Mouse (Mus musculus): ENCODE results near the gene Trim54. TPM values are rescaled to one million over a fixed set of nuclear protein-coding genes. Genes with fewer than 3 reads are reported as not detected.
A peak's percentile ranks its signal among the peaks of the same experiment; 100 is the strongest.

Trim54 gene
- polyA plus RNA-seq (2015; fragmentation: Nextera tagmentation; extraction: Ambion mirVana), result not detected in 2 replicates

GRCm38 (mm10) chr5:31116354-31116753, at the start of gene Trim54:
TSS of gene Trim54 (plus strand) at chr5:31116712.
- H3K9me3 ChIP-seq (ENCODE audit: control insufficient read depth, low read length), result no peaks in the 10 kb centered on the region
- H3K4me3 ChIP-seq (replicated peaks; ENCODE audit: low read length), result no peak within 1 kb of the TSS
- ATAC-seq, result no peak
- 48% methylated on average over 3 of the region's 3 CpGs for WGBS
- H3K27me3 ChIP-seq (replicated peaks; ENCODE audit: control insufficient read depth, insufficient read depth, low read length), result no peaks in the 10 kb centered on the region
- no peak within 1 kb of the TSS for H3K9ac ChIP-seq (replicated peaks; ENCODE audit: low read depth, low read length)
- no peaks in the 10 kb centered on the region for H3K36me3 ChIP-seq (ENCODE audit: control insufficient read depth, insufficient read depth)
- no peak within 1 kb of the TSS for H3K4me2 ChIP-seq (ENCODE audit: low read length)
- no peak within 1 kb of the TSS for H3K27ac ChIP-seq (ENCODE audit: low read length)
- no peaks in the 10 kb centered on the region for H3K4me1 ChIP-seq (replicated peaks; ENCODE audit: control insufficient read depth, insufficient read depth, low read length)

GRCm38 (mm10) chr5:31069810-31070209, 46.7 kb upstream of the Trim54 start:
- H3K27me3 ChIP-seq (replicated peaks; ENCODE audit: control insufficient read depth, insufficient read depth, low read length), result no peaks in the 10 kb centered on the region
- 99% methylated on average over 3 of the region's 3 CpGs for WGBS
- H3K36me3 ChIP-seq (ENCODE audit: control insufficient read depth, insufficient read depth), result peaks cover 35% of the 10 kb centered on the region
- ATAC-seq, result no peak
- no peak overlapping the region for H3K9ac ChIP-seq (replicated peaks; ENCODE audit: low read depth, low read length)
- H3K4me1 ChIP-seq (replicated peaks; ENCODE audit: control insufficient read depth, insufficient read depth, low read length), result no peaks in the 10 kb centered on the region
- H3K4me3 ChIP-seq (replicated peaks; ENCODE audit: low read length), result no peak overlapping the region
- H3K4me2 ChIP-seq (ENCODE audit: low read length), result no peak overlapping the region
- H3K27ac ChIP-seq (ENCODE audit: low read length), result no peak overlapping the region
- H3K9me3 ChIP-seq (ENCODE audit: control insufficient read depth, low read length), result no peaks in the 10 kb centered on the region

- Histone ChIP-seq H3K27me3 (replicated peaks; ENCODE audit: control insufficient read depth, insufficient read depth, low read length) (no peaks in the 10 kb centered on the region), H3K4me3 (replicated peaks; ENCODE audit: low read length) (no peak overlapping the region), H3K4me1 (replicated peaks; ENCODE audit: control insufficient read depth, insufficient read depth, low read length) (no peaks in the 10 kb centered on the region), H3K4me2 (ENCODE audit: low read length) (no peak overlapping the region), H3K27ac (ENCODE audit: low read length) (no peak overlapping the region), H3K9ac (replicated peaks; ENCODE audit: low read depth, low read length) (no peak overlapping the region), H3K36me3 (ENCODE audit: control insufficient read depth, insufficient read depth) (peaks cover 37% of the 10 kb centered on the region), H3K9me3 (ENCODE audit: control insufficient read depth, low read length) (no peaks in the 10 kb centered on the region)
- WGBS, result 92% methylated on average over 2 of the region's 2 CpGs
- ATAC-seq, result no peak
These were observed 45.5 kb upstream of the Trim54 start for GRCm38 (mm10) chr5:31071059-31071458.

- H3K27me3 ChIP-seq (replicated peaks; ENCODE audit: control insufficient read depth, insufficient read depth, low read length), result no peaks in the 10 kb centered on the region
- 95% methylated on average over 11 of the region's 11 CpGs for WGBS
- H3K4me3 ChIP-seq (replicated peaks; ENCODE audit: low read length), result no peak overlapping the region
- H3K9me3 ChIP-seq (ENCODE audit: control insufficient read depth, low read length), result no peaks in the 10 kb centered on the region
- no peak overlapping the region for H3K4me2 ChIP-seq (ENCODE audit: low read length)
- no peak for ATAC-seq
- H3K27ac ChIP-seq (ENCODE audit: low read length), result no peak overlapping the region
- H3K4me1 ChIP-seq (replicated peaks; ENCODE audit: control insufficient read depth, insufficient read depth, low read length), result no peaks in the 10 kb centered on the region
- H3K9ac ChIP-seq (replicated peaks; ENCODE audit: low read depth, low read length), result no peak overlapping the region
- H3K36me3 ChIP-seq (ENCODE audit: control insufficient read depth, insufficient read depth), result peaks cover 37% of the 10 kb centered on the region
These were observed 44.7 kb upstream of the Trim54 start for GRCm38 (mm10) chr5:31071821-31072220.

- WGBS, result 95% methylated on average over 12 of the region's 12 CpGs
These were observed 43.3 kb upstream of the Trim54 start for GRCm38 (mm10) chr5:31073176-31073575.

GRCm38 (mm10) chr5:31076346-31076745, 40.2 kb upstream of the Trim54 start:
- no peak overlapping the region for H3K9ac ChIP-seq (replicated peaks; ENCODE audit: low read depth, low read length)
- WGBS, result 91% methylated on average over 13 of the region's 13 CpGs
- H3K27ac ChIP-seq (ENCODE audit: low read length), result no peak overlapping the region
- no peak overlapping the region for H3K4me3 ChIP-seq (replicated peaks; ENCODE audit: low read length)
- no peaks in the 10 kb centered on the region for H3K9me3 ChIP-seq (ENCODE audit: control insufficient read depth, low read length)
- H3K36me3 ChIP-seq (ENCODE audit: control insufficient read depth, insufficient read depth), result peaks cover 25% of the 10 kb centered on the region
- no peaks in the 10 kb centered on the region for H3K27me3 ChIP-seq (replicated peaks; ENCODE audit: control insufficient read depth, insufficient read depth, low read length)
- peaks cover 10% of the 10 kb centered on the region for H3K4me1 ChIP-seq (replicated peaks; ENCODE audit: control insufficient read depth, insufficient read depth, low read length)
- no peak overlapping the region for H3K4me2 ChIP-seq (ENCODE audit: low read length)
- no peak for ATAC-seq

More at GRCm38 (mm10) chr5:31073176-31073575, 43.3 kb upstream of the Trim54 start:
- no peaks in the 10 kb centered on the region for H3K4me1 ChIP-seq (replicated peaks; ENCODE audit: control insufficient read depth, insufficient read depth, low read length)
- no peak for ATAC-seq
- no peaks in the 10 kb centered on the region for H3K27me3 ChIP-seq (replicated peaks; ENCODE audit: control insufficient read depth, insufficient read depth, low read length)
- H3K27ac ChIP-seq (ENCODE audit: low read length), result no peak overlapping the region
- no peaks in the 10 kb centered on the region for H3K9me3 ChIP-seq (ENCODE audit: control insufficient read depth, low read length)
- no peak overlapping the region for H3K4me3 ChIP-seq (replicated peaks; ENCODE audit: low read length)
- H3K9ac ChIP-seq (replicated peaks; ENCODE audit: low read depth, low read length), result no peak overlapping the region
- no peak overlapping the region for H3K4me2 ChIP-seq (ENCODE audit: low read length)
- H3K36me3 ChIP-seq (ENCODE audit: control insufficient read depth, insufficient read depth), result peaks cover 34% of the 10 kb centered on the region

GRCm38 (mm10) chr5:31080059-31080794, 36.3 kb upstream of the Trim54 start:
- 0 out of 2 replicates have a peak overlapping the region, but pooled peaks have one; percentile 24 for H3K27ac ChIP-seq (ENCODE audit: low read length)
- ATAC-seq, result no peak
- no peaks in the 10 kb centered on the region for H3K27me3 ChIP-seq (replicated peaks; ENCODE audit: control insufficient read depth, insufficient read depth, low read length)
- no peak overlapping the region for H3K4me3 ChIP-seq (replicated peaks; ENCODE audit: low read length)
- H3K36me3 ChIP-seq (ENCODE audit: control insufficient read depth, insufficient read depth), result peaks cover 8% of the 10 kb centered on the region
- no peak overlapping the region for H3K4me2 ChIP-seq (ENCODE audit: low read length)
- H3K9me3 ChIP-seq (ENCODE audit: control insufficient read depth, low read length), result no peaks in the 10 kb centered on the region
- no peak overlapping the region for H3K9ac ChIP-seq (replicated peaks; ENCODE audit: low read depth, low read length)
- 76% methylated on average over 13 of the region's 13 CpGs for WGBS
- peaks cover 10% of the 10 kb centered on the region for H3K4me1 ChIP-seq (replicated peaks; ENCODE audit: control insufficient read depth, insufficient read depth, low read length)

- 82% methylated on average over 3 of the region's 3 CpGs for WGBS
- Histone ChIP-seq H3K9ac (replicated peaks; ENCODE audit: low read depth, low read length) (no peak overlapping the region), H3K4me1 (replicated peaks; ENCODE audit: control insufficient read depth, insufficient read depth, low read length) (peaks cover 10% of the 10 kb centered on the region), H3K27ac (ENCODE audit: low read length) (no peak overlapping the region), H3K9me3 (ENCODE audit: control insufficient read depth, low read length) (no peaks in the 10 kb centered on the region), H3K4me3 (replicated peaks; ENCODE audit: low read length) (no peak overlapping the region), H3K36me3 (ENCODE audit: control insufficient read depth, insufficient read depth) (peaks cover 8% of the 10 kb centered on the region), H3K4me2 (ENCODE audit: low read length) (no peak overlapping the region), H3K27me3 (replicated peaks; ENCODE audit: control insufficient read depth, insufficient read depth, low read length) (no peaks in the 10 kb centered on the region)
- no peak for ATAC-seq
These were observed 35.7 kb upstream of the Trim54 start for GRCm38 (mm10) chr5:31080795-31081164.

GRCm38 (mm10) chr5:31081386-31081785, 35.1 kb upstream of the Trim54 start:
- WGBS, result 74% methylated on average over 3 of the region's 3 CpGs
- peaks cover 4% of the 10 kb centered on the region for H3K36me3 ChIP-seq (ENCODE audit: control insufficient read depth, insufficient read depth)
- no peak for ATAC-seq
- no peak overlapping the region for H3K4me2 ChIP-seq (ENCODE audit: low read length)
- H3K27ac ChIP-seq (ENCODE audit: low read length), result no peak overlapping the region
- peaks cover 10% of the 10 kb centered on the region for H3K4me1 ChIP-seq (replicated peaks; ENCODE audit: control insufficient read depth, insufficient read depth, low read length)
- no peak overlapping the region for H3K9ac ChIP-seq (replicated peaks; ENCODE audit: low read depth, low read length)
- no peaks in the 10 kb centered on the region for H3K9me3 ChIP-seq (ENCODE audit: control insufficient read depth, low read length)
- no peak overlapping the region for H3K4me3 ChIP-seq (replicated peaks; ENCODE audit: low read length)
- H3K27me3 ChIP-seq (replicated peaks; ENCODE audit: control insufficient read depth, insufficient read depth, low read length), result no peaks in the 10 kb centered on the region

Measured in forebrain, embryonic 16.5 days (tissue).